Mouse (Mus musculus) frontal cortex, postnatal 14 days (tissue): ENCODE data around the gene Atf7.
"Not testable (repeated sequence)": the region's sequence is repeated elsewhere in the genome, so short reads cannot be mapped to it uniquely, and the experiment has no call there.

Source experiments
- DNase-seq, 2 experiments: peaks; one replicate each; pipeline ENCODE4 v3.0.0; 2022; ENCODE audit warnings: low spot score in 2 of 2

Gene Atf7

DNA sequence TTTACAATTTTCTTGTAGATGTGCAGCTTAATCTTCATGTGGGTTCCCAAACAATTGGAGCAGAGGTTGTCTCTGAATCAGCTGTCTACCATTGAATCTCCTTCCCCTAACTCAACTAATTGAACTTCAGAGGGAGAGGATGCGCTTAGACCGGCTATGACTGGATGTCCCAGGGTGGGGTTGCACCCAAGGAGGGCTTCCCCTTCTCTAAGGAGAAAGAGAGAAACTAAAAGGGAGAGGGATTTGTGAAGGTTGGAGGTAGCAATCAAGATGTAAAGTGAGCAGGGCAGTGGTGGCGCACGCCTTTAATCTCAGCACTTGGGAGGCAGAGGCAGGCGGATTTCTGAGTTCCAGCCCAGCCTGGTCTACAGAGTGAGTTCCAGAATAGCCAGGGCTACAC lies 5.8 kb downstream of the Atf7 start:
- DNase-seq, result no peak

- no peak for DNase-seq
These were observed 7.6 kb downstream of the Atf7 start for GRCm38 (mm10) chr15:102617654-102618053.

- no peak for DNase-seq
These were observed 9.1 kb downstream of the Atf7 start for GRCm38 (mm10) chr15:102616174-102616573.

DNA sequence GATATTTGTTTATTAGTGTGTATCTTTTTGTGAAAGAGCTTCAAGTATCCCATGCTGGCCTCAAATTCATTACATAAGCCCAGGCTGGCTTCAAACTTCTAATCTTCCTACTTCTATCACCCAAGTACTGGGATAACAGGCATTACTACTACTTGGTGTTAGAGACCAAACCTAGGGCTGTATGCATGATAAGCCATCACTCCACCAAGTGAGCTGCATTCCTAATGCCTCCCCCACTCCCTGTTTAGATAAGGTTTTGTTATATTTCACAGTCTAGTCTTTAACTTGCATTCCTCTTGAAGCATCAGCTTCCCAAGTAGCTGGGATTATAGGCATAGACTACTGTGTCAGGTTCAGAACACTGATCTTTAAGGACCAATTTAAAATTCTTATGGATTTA lies 11.0 kb downstream of the Atf7 start:
- DNase-seq, result no peak

DNA sequence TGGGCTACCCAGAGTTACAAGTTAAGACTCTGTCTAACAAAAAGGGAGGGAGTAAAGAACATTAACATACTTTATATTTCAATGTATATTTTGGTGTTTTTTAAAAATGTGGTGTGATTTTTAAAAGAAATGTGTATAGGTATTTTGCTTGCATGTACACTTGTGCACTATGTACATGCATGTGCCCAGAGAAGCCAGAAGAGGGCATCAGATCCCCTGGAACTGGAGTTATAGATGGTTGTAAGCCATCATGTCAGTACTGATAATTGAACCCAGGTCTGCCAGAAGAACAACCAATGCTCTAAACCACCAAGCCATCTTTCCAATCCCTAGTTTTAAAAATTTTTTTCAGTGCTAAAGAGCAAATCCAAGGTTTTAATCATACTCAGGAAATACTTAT lies 12.3 kb downstream of the Atf7 start:
- no peak for DNase-seq

DNA sequence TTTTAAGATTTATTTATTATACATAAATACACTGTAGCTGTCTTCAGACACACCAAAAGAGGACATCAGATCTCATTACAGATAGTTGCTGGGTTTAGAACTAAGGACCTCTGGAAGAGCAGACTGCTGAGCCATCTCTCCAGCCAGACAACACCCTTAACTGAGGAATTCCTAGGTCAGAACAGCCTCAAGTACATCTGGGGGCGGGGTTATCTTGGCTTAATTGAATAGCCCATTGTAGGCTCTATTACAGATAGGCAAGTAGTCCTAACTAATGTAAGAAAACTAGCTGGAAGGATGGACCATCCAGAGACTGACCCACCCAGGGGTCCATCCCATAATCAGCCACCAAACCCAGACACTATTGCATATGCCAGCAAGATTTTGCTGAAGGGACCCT lies 16.7 kb downstream of the Atf7 start:
- not testable (repeated sequence) for DNase-seq

GRCm38 (mm10) chr15:102593996-102594656 lies 31.1 kb downstream of the Atf7 start:
- DNase-seq, result no peak

DNA sequence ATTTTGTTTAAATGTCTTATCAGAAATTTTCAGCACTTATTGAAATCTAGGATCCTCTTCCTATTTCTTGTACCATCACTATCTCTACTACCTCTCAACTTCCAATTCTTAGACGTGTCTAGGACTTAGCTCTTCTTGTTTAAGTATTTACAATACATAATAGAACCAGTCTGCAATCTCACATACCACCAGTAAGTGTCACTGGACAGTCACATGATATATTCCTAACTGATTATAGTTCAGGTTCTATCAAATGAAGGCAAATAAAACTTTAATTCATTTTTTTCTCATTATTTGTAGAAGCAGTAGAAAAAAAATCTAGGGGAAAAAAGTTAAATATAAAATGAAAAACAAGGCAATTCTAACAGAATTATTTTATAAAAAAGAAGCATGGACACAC lies 32.6 kb downstream of the Atf7 start:
- DNase-seq, result no peak

DNA sequence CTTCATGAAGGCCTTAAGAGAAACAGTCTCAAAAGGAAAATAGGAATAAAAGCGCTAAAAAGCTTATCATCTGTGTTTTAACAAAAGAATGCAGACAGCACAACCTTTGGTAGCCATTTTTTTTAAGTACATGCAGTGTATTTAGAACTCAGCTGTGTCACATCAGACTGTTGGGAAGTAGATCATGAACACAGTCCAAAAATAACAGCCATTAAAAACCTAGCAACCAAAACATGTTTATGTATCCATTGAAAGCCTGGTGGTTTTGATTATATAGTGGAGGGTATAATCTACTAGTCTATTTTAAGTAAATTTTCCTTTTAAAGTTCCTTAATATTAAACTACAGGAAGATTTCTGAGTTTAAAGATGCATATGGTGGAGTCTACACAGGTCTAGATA lies 34.7 kb downstream of the Atf7 start:
- no peak for DNase-seq

GRCm38 (mm10) chr15:102589826-102590225 lies 35.4 kb downstream of the Atf7 start:
- DNase-seq, result no peak

DNA sequence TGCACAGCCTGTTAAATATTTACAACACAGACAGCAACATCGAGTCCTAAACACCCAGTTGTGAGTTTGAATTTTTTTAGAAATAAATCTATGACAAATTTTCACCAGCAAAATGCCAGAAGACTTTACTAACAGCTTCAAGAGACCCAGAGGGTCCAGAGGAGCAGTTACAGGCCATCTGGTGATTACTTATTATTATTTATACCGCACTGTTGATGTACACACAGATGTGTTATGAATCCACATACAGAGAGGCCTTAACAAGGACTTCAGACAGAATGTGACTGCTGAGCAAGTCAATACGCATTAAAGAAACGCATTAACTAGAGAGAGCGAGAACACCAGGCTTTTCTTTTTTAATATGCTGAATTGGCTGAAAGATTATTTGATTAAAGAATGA lies 39.8 kb downstream of the Atf7 start:
- no peak for DNase-seq

- DNase-seq, result peak in 1 of 2 experiments; percentile 19
These were observed 41.4 kb downstream of the Atf7 start for GRCm38 (mm10) chr15:102583708-102584383.

GRCm38 (mm10) chr15:102581205-102581604 lies 44.1 kb downstream of the Atf7 start:
- no peak for DNase-seq

DNA sequence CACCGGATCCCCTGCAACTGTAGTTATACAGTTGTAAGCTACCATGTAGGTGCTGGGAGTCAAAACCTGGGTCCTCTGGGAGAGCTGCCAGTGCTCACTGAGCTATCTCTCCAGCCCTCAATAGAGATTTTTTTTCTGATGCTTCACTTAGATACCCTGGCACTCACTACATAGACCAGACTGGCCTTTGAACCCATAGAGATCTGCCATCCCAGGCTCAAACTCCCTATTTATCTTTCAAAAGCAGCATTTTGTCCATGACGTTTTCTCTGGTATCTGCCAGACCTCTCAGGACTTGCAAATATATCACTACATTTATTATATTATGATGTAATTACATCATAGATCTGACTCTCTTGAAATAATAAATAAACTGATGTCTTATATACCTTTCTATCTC lies 46.9 kb downstream of the Atf7 start:
- no peak for DNase-seq

- no peak for DNase-seq
These were observed 48.3 kb downstream of the Atf7 start for GRCm38 (mm10) chr15:102576972-102577371.

DNA sequence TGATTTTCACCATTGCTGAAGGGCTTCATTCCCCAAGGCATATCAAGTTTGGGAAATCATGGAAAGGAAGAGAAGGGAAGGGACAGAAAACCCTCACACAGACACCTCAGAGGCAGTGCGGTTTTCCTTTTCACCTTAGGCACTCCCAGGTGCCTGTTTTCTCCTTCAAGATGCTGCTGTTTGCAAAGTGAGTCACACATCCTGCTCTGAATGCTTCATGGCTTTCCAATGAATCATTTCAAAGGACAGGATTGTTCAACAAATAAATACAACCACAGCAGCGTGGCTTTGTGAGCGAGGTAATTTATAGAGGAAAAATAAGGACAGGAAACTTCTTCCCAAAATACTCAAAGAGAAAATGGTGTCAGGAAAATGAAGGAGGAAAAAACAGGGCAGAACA lies 53.2 kb downstream of the Atf7 start:
- DNase-seq, result no peak

GRCm38 (mm10) chr15:102567849-102568248 lies 57.4 kb downstream of the Atf7 start:
- DNase-seq, result no peak

DNA sequence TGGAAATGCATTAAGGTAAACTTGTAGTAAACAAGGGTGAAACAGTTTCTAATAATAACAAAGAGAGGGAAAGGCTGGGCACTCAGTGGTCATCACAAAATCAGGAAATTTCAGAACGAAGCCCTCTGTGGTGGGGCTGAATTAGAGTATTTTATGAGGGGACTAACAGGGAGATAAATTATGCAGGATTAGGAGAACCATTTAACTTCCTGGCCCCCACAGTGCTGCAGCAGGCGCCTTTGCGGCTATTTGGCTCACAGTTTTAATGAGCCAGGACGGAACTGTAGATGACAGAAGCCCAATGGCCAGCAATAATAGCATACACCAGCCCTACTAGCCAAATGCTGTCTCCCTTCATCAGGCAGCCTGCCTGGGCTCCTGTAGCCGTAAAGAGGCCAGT lies 61.6 kb downstream of the Atf7 start:
- DNase-seq, result no peak

GRCm38 (mm10) chr15:102563061-102563460 lies 62.2 kb downstream of the Atf7 start:
- DNase-seq, result no peak

DNA sequence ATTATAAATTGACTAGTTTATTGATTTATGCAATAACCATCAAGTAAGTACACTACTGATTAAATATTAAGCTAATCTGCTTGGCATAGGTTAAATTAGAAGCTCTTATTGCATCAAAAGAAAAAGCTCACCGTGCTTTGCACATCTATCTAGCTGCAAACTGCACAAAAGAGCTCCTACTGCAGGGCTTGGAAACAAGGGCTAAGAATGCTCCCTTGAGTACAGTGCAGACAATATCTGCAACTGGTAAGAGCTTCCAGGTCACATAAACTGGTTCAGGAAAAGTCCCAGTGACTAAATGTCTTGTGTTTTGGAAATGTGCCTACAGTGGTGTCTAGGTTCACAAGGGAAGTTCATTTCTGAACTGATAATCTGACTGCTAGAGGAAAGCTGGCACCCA lies 62.8 kb downstream of the Atf7 start:
- no peak for DNase-seq

GRCm38 (mm10) chr15:102557580-102557979 lies 67.7 kb downstream of the Atf7 start:
- no peak for DNase-seq

- no peak for DNase-seq
These were observed 69.7 kb downstream of the Atf7 start for GRCm38 (mm10) chr15:102555581-102555980.

- no peak for DNase-seq
These were observed 72.7 kb downstream of the Atf7 start for GRCm38 (mm10) chr15:102552599-102552998.

DNA sequence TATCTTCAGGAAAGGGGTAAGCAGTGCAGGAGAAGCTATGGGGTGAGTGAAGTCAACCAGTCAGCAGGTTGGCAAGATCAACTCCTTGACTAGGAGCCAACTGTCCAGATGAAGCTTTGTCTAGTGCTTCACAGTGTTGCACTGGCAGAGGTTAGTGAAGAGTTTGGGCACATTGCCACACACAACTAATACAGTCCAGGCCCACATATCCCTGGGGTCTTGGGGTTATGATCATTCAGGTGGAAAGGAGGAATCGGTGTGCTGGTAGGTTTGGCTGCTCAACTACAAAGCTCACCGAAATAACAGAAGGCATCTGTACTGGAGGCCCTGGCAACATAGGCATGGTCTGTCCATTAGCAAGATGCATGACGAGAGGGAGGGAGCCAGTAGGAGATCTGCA lies 77.8 kb downstream of the Atf7 start:
- DNase-seq, result no peak
